Mouse (Mus musculus) olfactory bulb, adult 2 months (tissue): ENCODE data around the gene H2al1e.
"Not testable (repeated sequence)": the region's sequence is repeated elsewhere in the genome, so short reads cannot be mapped to it uniquely, and the experiment has no call there.

Source experiments
- CTCF ChIP-seq: fragments of 200-500 bp; IDR thresholded peaks from 2 replicates; pipeline ENCODE4 v1.5.1; 2012; ENCODE audit warnings: low read depth, mild to moderate bottlenecking, low read length, moderate library complexity; ENCODE audit not compliant: insufficient read depth
- POLR2A ChIP-seq: fragments of 200-500 bp; IDR thresholded peaks from 2 replicates; pipeline ENCODE4 v1.6.1; 2012; ENCODE audit warnings: mild to moderate bottlenecking, low read depth, low read length, moderate library complexity; ENCODE audit not compliant: insufficient read depth

DNA sequence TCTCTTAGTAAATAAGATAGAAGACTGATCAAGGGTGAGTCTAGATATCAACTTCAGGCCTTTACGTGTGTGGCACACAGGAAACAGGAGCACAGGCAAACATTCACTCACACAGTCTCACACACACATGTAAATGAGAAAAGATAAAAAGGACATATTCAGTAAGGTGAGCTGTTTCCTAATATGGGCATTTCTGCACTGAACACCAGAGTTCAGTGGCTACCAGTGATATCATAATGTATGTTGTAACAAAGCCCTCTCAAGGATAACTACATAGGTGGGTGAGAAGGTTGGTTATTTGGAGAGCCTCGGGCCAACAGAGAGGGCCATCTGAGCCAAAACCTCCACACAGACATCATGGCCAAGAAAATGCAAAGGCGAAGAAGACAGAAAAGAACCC lies 9.6 kb upstream of the H2al1e start, which contains the start of gene H2al1b:
- not testable (repeated sequence) for TF ChIP-seq POLR2A, CTCF
